Mouse (Mus musculus): Measurements from ENCODE around the gene Rlbp1. TPM values are rescaled to one million over a fixed set of nuclear protein-coding genes. Genes with fewer than 3 reads are reported as not detected.

Rlbp1 gene
- total RNA-seq (2015; ENCODE audit: low replicate concordance), result not detected in 2 replicates
- not detected in 2 replicates for total RNA-seq (2017; ENCODE audit: low replicate concordance)

- no peak for ATAC-seq (replicated peaks; ENCODE audit: low FRiP score, poor library complexity, severe bottlenecking)
Measured at GRCm38 (mm10) chr7:79386422-79387133, at the start of gene Rlbp1. Gene Rlbp1 (minus strand): TSS chr7:79387048.

GRCm38 (mm10) chr7:79428243-79428642, 41.4 kb upstream of the Rlbp1 start:
- ATAC-seq (replicated peaks; ENCODE audit: low FRiP score, poor library complexity, severe bottlenecking), result no peak

GRCm38 (mm10) chr7:79425804-79426203, 39.0 kb upstream of the Rlbp1 start:
- no peak for ATAC-seq (replicated peaks; ENCODE audit: low FRiP score, poor library complexity, severe bottlenecking)

GRCm38 (mm10) chr7:79422876-79423275, 36.0 kb upstream of the Rlbp1 start:
- ATAC-seq (replicated peaks; ENCODE audit: low FRiP score, poor library complexity, severe bottlenecking), result no peak

GRCm38 (mm10) chr7:79419950-79420349, 33.1 kb upstream of the Rlbp1 start:
- no peak for ATAC-seq (replicated peaks; ENCODE audit: low FRiP score, poor library complexity, severe bottlenecking)

- ATAC-seq (replicated peaks; ENCODE audit: low FRiP score, poor library complexity, severe bottlenecking), result no peak
Measured at GRCm38 (mm10) chr7:79414449-79415375, 27.9 kb upstream of the Rlbp1 start.

- no peak for ATAC-seq (replicated peaks; ENCODE audit: low FRiP score, poor library complexity, severe bottlenecking)
Measured at GRCm38 (mm10) chr7:79400296-79400695, 13.4 kb upstream of the Rlbp1 start.

GRCm38 (mm10) chr7:79398971-79399370, 12.1 kb upstream of the Rlbp1 start:
- no peak for ATAC-seq (replicated peaks; ENCODE audit: low FRiP score, poor library complexity, severe bottlenecking)

GRCm38 (mm10) chr7:79398426-79398825, 11.6 kb upstream of the Rlbp1 start:
- ATAC-seq (replicated peaks; ENCODE audit: low FRiP score, poor library complexity, severe bottlenecking), result no peak

GRCm38 (mm10) chr7:79397446-79397963, 10.7 kb upstream of the Rlbp1 start:
- ATAC-seq (replicated peaks; ENCODE audit: low FRiP score, poor library complexity, severe bottlenecking), result no peak

GRCm38 (mm10) chr7:79395186-79395585, 8.3 kb upstream of the Rlbp1 start:
- ATAC-seq (replicated peaks; ENCODE audit: low FRiP score, poor library complexity, severe bottlenecking), result no peak

GRCm38 (mm10) chr7:79394666-79395065, 7.8 kb upstream of the Rlbp1 start:
- ATAC-seq (replicated peaks; ENCODE audit: low FRiP score, poor library complexity, severe bottlenecking), result no peak

GRCm38 (mm10) chr7:79393924-79394323, 7.1 kb upstream of the Rlbp1 start:
- ATAC-seq (replicated peaks; ENCODE audit: low FRiP score, poor library complexity, severe bottlenecking), result no peak

GRCm38 (mm10) chr7:79392860-79393513, 6.1 kb upstream of the Rlbp1 start:
- ATAC-seq (replicated peaks; ENCODE audit: low FRiP score, poor library complexity, severe bottlenecking), result peak; percentile 81

- ATAC-seq (replicated peaks; ENCODE audit: low FRiP score, poor library complexity, severe bottlenecking), result peak; percentile 92
Measured at GRCm38 (mm10) chr7:79391883-79392649, 5.2 kb upstream of the Rlbp1 start, which contains the start of gene Fanci. Gene Fanci (plus strand): TSS chr7:79391929.

GRCm38 (mm10) chr7:79391471-79391870, 4.6 kb upstream of the Rlbp1 start:
- ATAC-seq (replicated peaks; ENCODE audit: low FRiP score, poor library complexity, severe bottlenecking), result peak; percentile 27; the same call in 1 of the 2 replicates

GRCm38 (mm10) chr7:79390141-79390708, 3.4 kb upstream of the Rlbp1 start:
- no peak for ATAC-seq (replicated peaks; ENCODE audit: low FRiP score, poor library complexity, severe bottlenecking)

- no peak for ATAC-seq (replicated peaks; ENCODE audit: low FRiP score, poor library complexity, severe bottlenecking)
Measured at GRCm38 (mm10) chr7:79388671-79389206, 1.9 kb upstream of the Rlbp1 start.

- ATAC-seq (replicated peaks; ENCODE audit: low FRiP score, poor library complexity, severe bottlenecking), result no peak
Measured at GRCm38 (mm10) chr7:79387991-79388390, 1.1 kb upstream of the Rlbp1 start.

Data from erythroblast, adult 5-6 weeks (primary cell).